Mouse (Mus musculus) MEL (cell line): Measurements from ENCODE around the gene Dmp1.

Source experiments
- CHD2 ChIP-seq: IDR thresholded peaks from 2 replicates; pipeline ENCODE4 v1.6.1; 2011; ENCODE audit warnings: low read length, improper control_type of control experiment
- CTCF ChIP-seq, 3 experiments: IDR thresholded peaks in 2 of 3; conservative IDR thresholded peaks in 1 of 3; 2 replicates each; pipeline ENCODE4 v1.5.1; 2011 to 2012; ENCODE audit warnings: low read length in 3 of 3, low read depth in 2 of 3, mild to moderate bottlenecking in 2 of 3, improper control_type of control experiment in 1 of 3, inconsistent platforms in 1 of 3, mixed read lengths in 1 of 3, moderate library complexity in 1 of 3; ENCODE audit not compliant: control insufficient read depth in 1 of 3, insufficient read depth in 1 of 3, poor library complexity in 1 of 3, severe bottlenecking in 1 of 3
- ELF1 ChIP-seq: IDR thresholded peaks from 2 replicates; pipeline ENCODE4 v1.6.1; 2014; ENCODE audit warnings: low read depth, mild to moderate bottlenecking, inconsistent platforms, low read length, improper control_type of control experiment, moderate library complexity
- MYB ChIP-seq: IDR thresholded peaks from 2 replicates; pipeline ENCODE4 v1.6.1; 2011; ENCODE audit warnings: mild to moderate bottlenecking, low read depth, low read length, improper control_type of control experiment
- POLR2A ChIP-seq, 2 experiments: IDR thresholded peaks; 2 replicates each; pipeline ENCODE4 v1.6.1; 2011 to 2012; ENCODE audit warnings: low read length in 2 of 2, mild to moderate bottlenecking in 2 of 2, control low read depth in 1 of 2, improper control_type of control experiment in 1 of 2, low read depth in 1 of 2, moderate library complexity in 1 of 2; ENCODE audit not compliant: control insufficient read depth in 1 of 2, insufficient read depth in 1 of 2, poor library complexity in 1 of 2
- SIN3A ChIP-seq: IDR thresholded peaks from 2 replicates; pipeline ENCODE4 v1.6.1; 2012; ENCODE audit warnings: low read length, improper control_type of control experiment, inconsistent platforms
- ZNF384 ChIP-seq: IDR thresholded peaks from 2 replicates; pipeline ENCODE4 v1.6.1; 2012; ENCODE audit warnings: low read depth, mild to moderate bottlenecking, inconsistent platforms, low read length, improper control_type of control experiment

GRCm38 (mm10) chr5:104244261-104244660, 41.8 kb downstream of the Dmp1 start:
- TF ChIP-seq POLR2A (IDR thresholded peaks at IDR 0.05; ENCODE audit: control insufficient read depth in 1 of 2, insufficient read depth in 1 of 2, low read depth in 1 of 2, low read length in 2 of 2, poor library complexity in 1 of 2) (no peak), CHD2 (no peak), SIN3A (no peak), ZNF384 (no peak), MYB (no peak), ELF1 (no peak), CTCF (IDR thresholded peaks at IDR 0.05 in 2 of 3, conservative IDR thresholded peaks at IDR 0.05 in 1 of 3; ENCODE audit: control insufficient read depth in 1 of 3, insufficient read depth in 1 of 3, low read depth in 2 of 3, low read length in 3 of 3, poor library complexity in 1 of 3, severe bottlenecking in 1 of 3) (no peak)
